Mouse (Mus musculus) layer of hippocampus, adult 8-10 months (tissue): ENCODE measurements around the gene Tmem151a. TPM values are rescaled to one million over a fixed set of nuclear protein-coding genes. Genes with fewer than 3 reads are reported as not detected.

Experiments
- DNase-seq, 2 experiments: peaks; one replicate each; pipeline ENCODE4 v3.0.0; 2022; ENCODE audit warnings: low spot score in 2 of 2
- total RNA-seq, 4 experiments: library from RNA; stranded (reverse); gene quantifications; 2 replicates each; pipeline ENCODE4 v1.2.4; 2022

Gene Tmem151a
- total RNA-seq, 4 experiments from 2014 or later, result 104 to 117 (median 106) TPM

DNA sequence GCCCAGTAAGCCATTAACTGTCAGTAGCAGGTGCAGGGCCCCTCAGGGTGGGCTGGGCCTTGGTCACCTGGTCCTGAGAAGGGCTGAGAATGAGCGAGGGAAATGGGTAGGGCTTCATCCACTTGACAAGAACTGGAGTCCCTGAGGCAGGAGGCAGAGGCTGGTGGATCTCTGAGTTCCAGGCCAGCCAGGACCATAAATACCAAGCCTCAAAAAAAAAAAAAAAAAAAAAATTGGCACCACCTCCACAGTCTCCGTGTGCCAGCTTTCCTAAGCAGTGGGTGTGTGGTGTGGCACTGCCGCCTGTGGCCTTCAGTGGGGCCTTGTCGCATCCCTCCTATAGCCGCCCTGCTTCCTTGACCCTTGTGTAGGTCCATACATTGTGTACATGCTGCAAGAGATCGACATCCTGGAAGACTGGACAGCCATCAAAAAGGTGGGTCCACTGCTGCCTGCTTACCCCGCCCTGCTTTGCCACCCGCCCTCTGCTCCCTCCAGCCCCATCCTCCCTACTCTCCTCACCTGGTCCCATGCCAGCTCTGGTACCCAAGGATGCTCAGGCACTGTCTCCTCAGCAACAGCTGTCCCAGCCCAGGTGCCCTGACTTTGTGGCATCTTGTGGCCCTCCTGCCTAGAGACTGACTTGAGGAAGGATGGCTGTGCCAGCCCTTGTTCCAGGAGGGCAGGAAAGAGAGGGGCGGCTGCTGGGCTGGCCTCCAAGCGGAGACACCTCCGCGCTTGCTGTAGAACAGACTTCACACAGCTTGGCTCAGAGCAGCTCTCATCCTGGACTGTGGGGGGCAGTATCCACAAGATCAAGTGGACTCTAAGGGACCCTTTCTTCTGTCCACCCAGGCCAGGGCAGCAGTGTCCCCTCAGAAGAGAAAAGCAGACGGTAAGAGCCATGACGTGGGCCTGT is 36.9 kb downstream of the Tmem151a start:
- peak in 1 of 2 experiments; percentile 71 for DNase-seq

DNA sequence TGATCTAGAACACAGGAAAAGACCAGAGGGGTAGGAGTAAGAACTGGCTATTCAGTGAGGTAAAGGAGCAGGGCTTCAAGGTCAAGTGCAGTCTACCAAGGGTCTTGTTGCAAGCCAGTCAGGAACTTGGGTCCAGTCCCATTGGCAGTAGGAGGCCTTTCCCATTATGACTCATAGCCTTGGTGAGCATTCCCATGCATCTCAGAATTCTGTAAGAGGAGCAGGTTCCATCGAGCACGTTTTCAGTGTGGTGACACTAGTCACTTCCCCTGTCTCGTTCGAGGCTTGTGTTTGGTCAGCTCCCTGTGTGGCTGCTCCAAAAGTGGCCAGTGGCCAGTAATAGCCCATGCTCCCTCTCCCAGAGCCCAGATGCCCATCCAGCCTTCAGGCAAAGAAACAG is 39.8 kb downstream of the Tmem151a start:
- no peak for DNase-seq

DNA sequence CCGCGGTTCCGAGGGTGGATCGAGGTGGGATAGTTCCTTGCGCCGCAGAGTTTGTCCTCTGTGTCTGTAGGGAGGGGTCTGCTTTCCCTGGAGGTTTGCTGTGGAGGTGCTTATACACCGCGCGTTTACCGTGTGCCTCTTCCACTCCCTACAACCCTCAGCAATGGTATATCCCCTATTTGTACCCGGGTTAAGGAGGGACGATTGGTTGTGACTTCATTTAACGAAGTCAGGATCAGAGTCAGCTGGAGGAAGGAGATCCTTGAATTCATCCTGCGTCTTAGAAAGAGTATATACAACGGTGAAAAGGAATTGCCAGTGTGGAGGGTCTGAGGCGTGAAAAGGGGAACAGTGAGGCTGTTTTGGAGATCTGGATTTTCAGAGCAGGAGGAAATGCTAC is 43.7 kb downstream of the Tmem151a start:
- no peak for DNase-seq

DNA sequence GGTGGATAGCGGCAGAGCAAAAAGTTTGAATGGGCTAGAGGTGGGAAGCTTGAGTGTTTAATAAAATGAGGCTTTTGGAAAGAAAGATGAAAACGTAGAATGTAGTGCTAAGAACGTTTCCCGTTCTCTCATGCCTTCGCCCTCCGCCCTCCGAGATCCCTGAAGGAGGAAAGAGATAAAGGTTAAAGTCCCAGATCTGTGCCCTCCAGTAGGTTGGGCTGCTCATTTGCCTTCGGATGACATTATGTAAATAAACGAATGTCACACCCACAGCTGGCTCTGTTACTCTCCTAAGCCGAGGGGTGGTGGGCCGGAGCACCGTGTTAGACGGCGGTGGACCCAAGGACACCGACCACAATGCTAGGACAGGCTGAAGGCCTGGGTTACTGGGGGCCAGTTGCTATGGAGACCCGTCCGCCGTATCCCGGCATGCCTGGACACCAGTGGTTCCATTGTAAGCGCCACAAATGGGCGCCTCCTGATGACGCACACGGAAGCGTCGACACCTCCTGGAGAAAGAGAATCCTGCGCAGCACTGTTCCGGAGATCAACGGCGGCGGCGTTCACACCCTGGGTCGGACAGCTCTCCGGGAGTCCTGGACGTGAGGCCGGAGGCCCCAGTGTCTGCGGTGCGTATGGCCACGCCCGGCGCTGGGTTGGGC is 44.3 kb downstream of the Tmem151a start, which contains the start of gene Brms1:
TSS of gene Brms1 (plus strand) at position 493 of the 662 bp plus-strand sequence.
- peak; percentile 91 to 93 for DNase-seq

DNA sequence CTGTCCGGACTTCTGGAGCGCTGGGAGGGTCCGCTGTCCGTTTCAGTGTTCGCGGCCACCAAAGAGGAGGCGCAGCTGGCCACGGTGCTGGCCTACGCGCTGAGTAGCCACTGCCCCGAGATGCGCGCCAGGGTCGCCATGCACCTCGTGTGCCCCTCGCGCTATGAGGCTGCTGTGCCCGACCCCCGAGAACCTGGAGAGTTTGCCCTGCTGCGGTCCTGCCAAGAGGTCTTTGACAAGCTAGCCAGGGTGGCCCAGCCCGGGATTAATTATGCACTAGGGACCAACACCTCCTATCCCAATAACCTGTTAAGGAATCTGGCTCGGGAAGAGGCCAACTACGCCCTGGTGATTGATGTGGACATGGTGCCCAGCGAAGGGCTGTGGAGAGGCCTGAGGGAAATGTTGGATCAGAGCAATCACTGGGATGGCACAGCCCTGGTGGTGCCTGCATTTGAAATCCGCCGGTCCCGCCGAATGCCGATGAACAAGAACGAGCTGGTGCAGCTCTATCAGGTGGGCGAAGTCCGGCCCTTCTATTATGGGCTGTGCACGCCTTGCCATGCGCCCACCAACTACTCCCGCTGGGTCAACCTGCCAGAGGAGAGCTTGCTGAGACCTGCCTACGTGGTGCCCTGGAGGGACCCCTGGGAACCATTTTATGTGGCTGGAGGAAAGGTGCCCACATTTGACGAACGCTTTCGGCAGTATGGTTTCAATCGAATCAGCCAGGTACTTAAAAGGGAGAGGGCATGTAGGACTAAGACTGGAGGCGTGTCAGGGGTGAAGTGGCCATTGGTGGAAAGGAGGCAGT is 45.8 kb downstream of the Tmem151a start:
- no peak for DNase-seq

DNA sequence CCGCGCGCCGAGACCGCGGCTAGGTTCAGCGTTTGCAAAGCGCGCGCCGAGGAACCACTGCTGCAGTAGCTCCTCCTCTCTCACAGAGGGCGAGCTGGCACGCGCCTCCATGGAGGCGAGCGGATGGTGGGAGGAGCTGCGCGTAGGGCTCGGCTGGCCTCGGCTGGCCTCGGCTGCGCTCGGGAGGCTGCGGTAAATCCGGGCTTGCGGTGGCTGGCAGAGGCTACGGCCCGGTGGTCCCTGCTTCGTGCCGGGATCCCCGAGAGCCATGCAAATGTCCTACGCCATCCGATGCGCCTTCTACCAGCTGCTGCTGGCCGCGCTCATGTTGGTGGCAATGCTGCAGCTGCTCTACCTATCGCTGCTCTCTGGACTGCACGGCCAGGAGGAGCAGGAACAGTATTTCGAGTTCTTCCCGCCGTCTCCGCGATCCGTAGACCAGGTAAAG is 46.6 kb downstream of the Tmem151a start, which contains the start of the genes B4gat1 and AC124502.3:
TSS of gene B4gat1 (plus strand) at position 118 of the 448 bp plus-strand sequence.
TSS of gene AC124502.3 (plus strand) at position 183 of the 448 bp plus-strand sequence.
- DNase-seq, result peak; percentile 86 to 87

DNA sequence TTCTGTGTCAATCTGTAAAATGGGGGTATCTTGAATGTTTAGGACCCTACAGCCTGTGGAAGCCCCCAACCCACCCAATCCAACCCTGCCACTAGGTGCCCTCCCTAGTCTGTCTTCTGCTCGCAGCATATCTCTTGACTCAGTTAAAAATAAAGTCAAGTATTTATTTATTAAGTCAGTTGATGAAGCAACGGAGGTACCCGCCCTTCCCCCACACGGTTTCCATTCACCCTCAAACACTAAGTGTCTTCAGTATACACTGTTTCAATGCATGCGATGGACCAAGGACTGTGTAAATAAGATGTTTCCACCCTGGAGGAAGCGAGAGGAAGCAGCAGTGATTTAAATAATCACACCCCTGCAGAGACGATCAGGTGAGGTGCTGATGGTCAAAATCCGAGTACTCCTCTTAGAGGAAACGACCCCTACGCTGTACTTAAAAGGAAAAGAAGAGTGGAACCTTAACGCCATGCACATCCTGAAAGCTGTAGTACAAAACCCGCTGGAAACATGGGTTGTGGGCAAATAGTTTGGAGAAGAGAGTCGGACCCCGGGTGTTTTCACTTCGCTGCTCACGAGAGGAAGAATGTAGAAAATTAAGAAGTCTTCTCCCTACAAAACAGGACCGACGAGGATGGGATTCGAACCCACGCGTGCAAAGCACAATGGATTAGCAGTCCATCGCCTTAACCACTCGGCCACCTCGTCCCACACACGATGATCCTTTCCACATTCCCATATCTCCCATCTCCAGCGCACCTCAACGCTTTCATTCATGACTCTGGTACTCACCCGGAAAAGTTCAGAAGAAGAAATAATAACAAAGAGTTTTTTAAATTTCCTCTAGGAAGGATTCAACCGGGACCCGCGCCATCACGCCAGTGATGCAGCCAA is 47.4 kb downstream of the Tmem151a start:
- DNase-seq, result peak; percentile 78 to 87

DNA sequence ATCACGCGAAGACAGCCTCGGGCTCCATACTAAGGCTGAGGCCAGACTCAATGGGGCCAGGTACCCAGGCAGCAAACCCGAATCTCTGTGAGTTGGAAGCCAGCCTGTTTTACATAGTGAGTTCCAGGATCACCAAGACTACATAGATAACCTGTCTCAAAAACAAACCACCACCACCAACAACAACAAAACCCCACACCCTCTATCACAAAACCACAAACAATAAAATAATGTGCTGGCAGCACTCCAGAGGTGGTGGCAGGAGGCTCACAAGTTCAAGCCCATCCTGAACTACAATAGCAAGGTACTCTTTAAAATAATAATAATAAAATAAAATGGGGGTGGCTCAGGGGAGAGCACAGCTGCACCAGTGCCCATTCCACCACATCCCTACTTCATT is 48.8 kb downstream of the Tmem151a start:
- DNase-seq, result no peak

DNA sequence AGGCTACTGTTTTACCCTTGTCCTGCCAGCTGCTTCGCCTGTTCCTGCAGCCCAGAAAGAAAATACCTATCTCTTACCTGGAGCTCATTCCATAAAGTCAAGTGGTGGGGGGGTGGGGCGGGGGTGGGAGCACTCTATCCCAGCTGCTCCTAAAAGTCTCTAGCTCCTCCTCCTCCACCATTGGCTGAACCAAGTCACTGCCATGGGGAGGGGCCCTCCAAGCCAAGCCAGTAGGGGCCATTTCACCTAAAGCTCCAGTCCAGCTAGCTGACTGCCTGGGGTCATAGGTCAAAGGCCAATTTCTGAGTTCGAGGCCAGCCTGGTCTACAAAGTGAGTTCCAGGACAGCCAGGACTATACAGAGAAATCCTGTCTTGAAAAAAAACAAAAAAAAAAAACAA is 52.6 kb downstream of the Tmem151a start:
- no peak for DNase-seq

DNA sequence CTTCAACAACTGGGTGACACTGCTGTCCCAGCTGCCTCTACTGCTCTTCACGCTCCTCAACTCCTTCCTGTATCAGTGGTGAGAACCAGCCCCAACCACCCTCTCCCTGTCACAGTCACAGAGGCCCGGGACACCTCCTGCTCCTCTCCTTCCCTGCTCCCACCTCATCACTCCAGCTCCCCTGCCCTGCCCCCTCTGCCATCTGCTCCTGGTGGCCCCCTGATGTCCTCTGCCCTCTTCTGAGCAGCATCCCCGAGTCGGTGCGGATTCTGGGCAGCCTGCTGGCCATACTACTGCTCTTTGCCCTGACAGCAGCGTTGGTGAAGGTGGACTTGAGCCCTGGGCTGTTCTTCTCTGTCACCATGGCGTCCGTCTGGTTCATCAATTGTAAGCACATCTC is 59.2 kb downstream of the Tmem151a start:
- no peak for DNase-seq

DNA sequence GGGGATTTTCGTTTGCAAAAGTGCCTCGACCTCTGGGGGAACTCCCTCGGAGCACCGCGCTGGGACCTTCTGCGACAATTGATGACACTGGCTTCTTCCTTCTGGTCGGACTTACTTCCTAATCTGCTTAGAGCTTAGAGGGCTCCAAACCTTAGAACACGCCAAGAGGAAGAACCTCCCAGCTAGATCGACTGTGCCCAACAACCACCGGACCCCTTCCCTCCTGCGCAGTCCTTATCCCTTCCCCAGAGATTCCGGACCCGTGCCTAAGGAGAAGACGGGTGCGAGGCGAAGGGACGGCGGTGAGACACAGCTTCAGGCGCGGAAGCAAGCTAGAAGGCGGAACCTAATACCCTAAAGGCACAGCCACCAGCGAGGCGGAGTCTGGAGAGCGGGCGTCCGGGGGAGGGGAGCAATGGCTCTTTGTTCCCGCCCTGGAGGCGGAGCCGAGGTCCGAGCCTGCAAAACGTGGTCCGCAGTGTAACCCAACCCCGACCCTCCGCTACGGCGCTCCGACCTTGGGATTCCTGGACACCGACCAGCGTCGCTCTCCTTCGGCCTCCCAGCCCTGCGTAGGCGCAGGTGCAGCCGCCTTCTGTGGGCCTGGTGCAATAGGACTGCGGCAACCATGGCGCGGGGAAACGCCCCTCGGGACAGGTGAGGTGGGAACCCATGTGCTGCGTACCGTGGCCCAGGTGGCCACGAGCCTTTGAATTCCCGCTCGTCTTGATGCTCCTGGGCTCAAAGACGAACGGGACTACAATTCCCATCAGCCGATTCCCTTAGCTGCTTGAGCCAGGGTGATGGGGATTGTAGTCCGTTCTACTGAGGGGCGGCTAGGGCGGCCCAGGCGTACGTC is 61.5 kb downstream of the Tmem151a start, which contains the start of gene Slc29a2:
TSS of gene Slc29a2 (plus strand) at position 240 of the 859 bp plus-strand sequence.
- peak; percentile 84 to 86 for DNase-seq

DNA sequence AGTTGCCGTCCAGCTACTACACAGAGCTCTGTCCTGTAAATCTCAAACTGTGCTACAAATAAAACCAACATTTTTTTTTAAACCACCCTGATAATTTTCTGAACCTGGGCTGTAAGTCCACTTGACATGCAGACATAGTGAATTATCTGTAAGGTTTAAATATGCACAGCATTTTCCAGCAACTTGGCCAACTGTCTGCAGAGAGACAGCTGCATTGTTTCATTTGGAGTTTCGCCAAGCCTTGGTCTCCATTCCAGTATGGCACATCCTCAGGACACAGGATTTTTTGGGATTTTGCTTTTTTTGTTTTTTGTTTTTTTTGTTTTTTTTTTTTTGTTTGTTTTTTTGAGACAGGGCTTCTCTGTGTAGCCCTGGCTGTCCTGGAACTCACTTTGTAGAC is 63.9 kb downstream of the Tmem151a start:
- DNase-seq, result no peak

Other genes starting within 250 kb of the Tmem151a start
- gene Ccs, start 246.2 kb downstream of the Tmem151a start, total RNA-seq, result 10 to 100 TPM; 30.9 to 44.4 (median 38.5) TPM
- gene Ccdc87, start 246.2 kb downstream of the Tmem151a start, total RNA-seq, result 1 to 10 TPM; 2.1 to 2.8 (median 2.4) TPM
- 100 to 1,000 TPM; 110 to 126 (median 119) TPM for gene Ctsf, start 230.4 kb downstream of the Tmem151a start, total RNA-seq
- 1 to 10 TPM in 3 of 4 experiments, under 1 TPM in 1; 0.74 to 1.4 (median 1.1) TPM for gene Actn3, start 207.6 kb downstream of the Tmem151a start, total RNA-seq
- 10 to 100 TPM; 25.1 to 32.1 (median 25.6) TPM for gene Zdhhc24, start 206.9 kb downstream of the Tmem151a start, total RNA-seq
- 10 to 100 TPM; 32.7 to 45.2 (median 39.3) TPM for gene Bbs1, start 178.9 kb downstream of the Tmem151a start, total RNA-seq
- gene Dpp3, start 157.2 kb downstream of the Tmem151a start, total RNA-seq, result 10 to 100 TPM; 38.9 to 41.3 (median 39.7) TPM
- gene Peli3, start 142.4 kb downstream of the Tmem151a start, total RNA-seq, result 10 to 100 TPM; 25.5 to 31.6 (median 28.9) TPM
- gene Mrpl11, start 123.4 kb downstream of the Tmem151a start, total RNA-seq, result 10 to 100 TPM; 51.9 to 62.5 (median 56.4) TPM
- gene Npas4, start 95.2 kb downstream of the Tmem151a start, total RNA-seq, result 10 to 100 TPM in 2 of 4 experiments, 1 to 10 TPM in 2; 4.0 to 10.8 (median 8.3) TPM
- 10 to 100 TPM; 12.3 to 19.8 (median 16.3) TPM for gene Slc29a2, start 61.7 kb downstream of the Tmem151a start, total RNA-seq
- gene B4gat1, start 46.7 kb downstream of the Tmem151a start, total RNA-seq, result 100 to 1,000 TPM; 107 to 119 (median 111) TPM
- gene AC124502.3, start 46.6 kb downstream of the Tmem151a start, total RNA-seq, result 1 to 10 TPM; 4.4 to 10.0 (median 6.3) TPM
- 10 to 100 TPM; 18.3 to 24.6 (median 20.6) TPM for gene Brms1, start 44.2 kb downstream of the Tmem151a start, total RNA-seq
- gene Rin1, start 35.0 kb downstream of the Tmem151a start, total RNA-seq, result 100 to 1,000 TPM in 1 of 4 experiments, 10 to 100 TPM in 3; 89.3 to 115 (median 96.8) TPM
- gene Cd248, start 17.5 kb downstream of the Tmem151a start, total RNA-seq, result 1 to 10 TPM; 3.7 to 5.6 (median 4.4) TPM
- gene Yif1a, start 3.0 kb upstream of the Tmem151a start, total RNA-seq, result 10 to 100 TPM; 21.4 to 29.8 (median 25.9) TPM
- 100 to 1,000 TPM; 417 to 436 (median 422) TPM for gene Cnih2, start 13.0 kb upstream of the Tmem151a start, total RNA-seq
- gene Rab1b, start 21.5 kb upstream of the Tmem151a start, total RNA-seq, result 100 to 1,000 TPM; 154 to 165 (median 160) TPM
- gene Klc2, start 33.0 kb upstream of the Tmem151a start, total RNA-seq, result 100 to 1,000 TPM; 215 to 240 (median 227) TPM
- 10 to 100 TPM; 50.9 to 59.4 (median 55.3) TPM for gene Pacs1, start 187.6 kb upstream of the Tmem151a start, total RNA-seq
- 100 to 1,000 TPM; 202 to 215 (median 208) TPM for gene Sf3b2, start 209.9 kb upstream of the Tmem151a start, total RNA-seq
- gene Gal3st3, start 212.8 kb upstream of the Tmem151a start, total RNA-seq, result 10 to 100 TPM; 83.2 to 92.3 (median 86.9) TPM